Mouse (Mus musculus): ENCODE results near the gene Lss. TPM values are rescaled to one million over a fixed set of nuclear protein-coding genes. Genes with fewer than 3 reads are reported as not detected.

Lss gene
- 51.9 and 53.5 TPM in 2 replicates for polyA plus RNA-seq (2016; fragmentation: Nextera tagmentation; extraction: Ambion mirVana)

DNA sequence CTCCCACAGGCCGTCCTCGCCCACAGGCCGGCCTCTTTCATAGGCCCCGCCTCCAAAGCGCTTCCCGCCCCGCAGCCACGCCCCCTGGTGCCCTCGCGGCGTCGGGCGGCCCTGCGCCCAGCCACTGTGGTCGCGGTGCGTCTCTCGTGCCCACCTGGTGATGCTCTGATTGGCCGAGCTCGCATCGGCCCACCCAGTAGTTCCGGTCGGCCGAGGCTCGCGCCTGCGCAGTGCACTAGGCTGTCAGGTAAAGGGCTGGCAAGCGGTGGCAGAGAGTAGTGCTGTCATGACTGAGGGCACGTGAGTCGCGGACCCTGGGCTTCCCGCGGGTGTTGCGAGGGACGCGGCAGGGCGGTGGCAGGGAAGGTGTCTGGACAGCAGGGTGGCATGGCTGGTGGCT is at the start of gene Lss:
TSS of gene Lss (plus strand) at position 214 of the 400 bp plus-strand sequence.
- peak; percentile 99 for ATAC-seq
- H3K27me3 ChIP-seq (replicated peaks) = no peaks in the 10 kb centered on the region
- H3K4me1 ChIP-seq = peaks cover 26% of the 10 kb centered on the region
- H3K9me3 ChIP-seq (replicated peaks) = no peaks in the 10 kb centered on the region
- H3K9ac ChIP-seq = peak within 1 kb of the TSS; percentile 75
- H3K36me3 ChIP-seq = peaks cover 34% of the 10 kb centered on the region
- H3K4me2 ChIP-seq = peak within 1 kb of the TSS; percentile 96
- peak within 1 kb of the TSS; percentile 72 for H3K4me3 ChIP-seq
- under 1% methylated on average over 37 of the region's 37 CpGs for WGBS (ENCODE audit: insufficient replicate concordance)
- H3K27ac ChIP-seq = peak within 1 kb of the TSS; percentile 70

DNA sequence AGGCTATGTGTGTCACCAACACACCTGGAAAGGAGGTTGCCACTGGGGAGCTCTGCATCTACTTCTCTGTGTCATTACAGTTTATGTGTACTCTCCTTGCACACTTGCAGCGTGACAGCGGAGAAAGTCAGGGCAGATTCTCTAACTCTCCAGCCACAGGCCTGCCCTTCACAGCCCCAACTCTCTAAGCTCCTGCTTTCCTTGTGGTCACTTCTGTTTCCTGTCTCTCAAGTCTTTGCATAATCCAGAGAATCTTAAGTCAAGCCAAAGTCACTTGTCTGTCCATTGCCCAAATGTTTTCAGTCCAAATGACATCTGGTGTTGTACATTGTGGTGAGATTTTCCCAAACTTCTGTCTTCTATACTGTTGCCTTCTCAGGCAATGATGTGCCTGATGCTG is 45.1 kb upstream of the Lss start:
- Histone ChIP-seq H3K4me3 (no peak overlapping the region), H3K27me3 (replicated peaks) (no peaks in the 10 kb centered on the region), H3K9me3 (replicated peaks) (no peaks in the 10 kb centered on the region), H3K4me1 (peaks cover 20% of the 10 kb centered on the region), H3K36me3 (peaks cover 99% of the 10 kb centered on the region), H3K9ac (no peak overlapping the region), H3K4me2 (no peak overlapping the region), H3K27ac (peak overlapping the region; percentile 13; the same call in 1 of the 2 replicates)
- 56% methylated on average over 2 of the region's 2 CpGs for WGBS (ENCODE audit: insufficient replicate concordance)
- ATAC-seq = no peak

DNA sequence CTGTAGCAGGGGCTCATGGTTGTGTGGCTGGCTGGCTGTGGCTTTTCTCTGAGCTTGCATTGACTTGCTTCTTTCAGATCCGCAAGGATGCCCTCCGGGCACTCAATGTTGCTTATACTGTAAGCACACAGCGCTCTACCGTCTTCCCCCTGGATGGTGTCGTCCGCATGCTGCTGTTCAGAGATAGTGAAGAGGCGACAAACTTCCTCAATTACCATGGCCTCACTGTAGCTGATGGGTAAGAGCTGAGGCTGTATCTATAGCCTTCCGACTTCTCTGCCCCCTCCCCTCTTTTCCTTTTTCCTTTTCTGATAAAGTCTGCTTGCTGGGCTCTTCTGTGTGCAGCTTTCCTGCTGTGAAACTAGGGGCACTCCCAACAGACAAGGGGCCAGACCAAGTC is 43.1 kb upstream of the Lss start:
- peak overlapping the region; percentile 22; the same call in 1 of the 2 replicates for H3K4me2 ChIP-seq
- ATAC-seq = peak; percentile 84

DNA sequence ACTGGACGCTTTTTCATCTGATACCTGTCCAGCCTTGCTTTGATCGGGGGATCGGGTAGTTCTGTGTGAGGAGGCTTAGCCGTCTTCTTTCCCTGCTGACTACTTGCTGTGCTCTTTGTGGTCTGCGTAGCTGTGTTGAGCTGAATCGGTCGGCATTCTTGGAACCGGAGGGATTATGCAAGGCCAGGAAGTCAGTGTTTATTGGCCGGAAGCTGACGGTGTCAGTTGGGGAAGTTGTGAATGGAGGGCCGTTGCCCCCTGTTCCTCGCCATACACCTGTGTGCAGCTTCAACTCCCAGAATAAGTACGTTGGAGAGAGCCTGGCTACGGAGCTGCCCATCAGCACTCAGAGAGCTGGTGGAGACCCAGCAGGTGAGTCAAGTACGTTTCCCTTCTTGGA is 42.2 kb upstream of the Lss start:
- H3K36me3 ChIP-seq = peaks cover 92% of the 10 kb centered on the region

More for the DNA sequence above, 43.1 kb upstream of the Lss start:
- H3K36me3 ChIP-seq = peaks cover 92% of the 10 kb centered on the region
- no peaks in the 10 kb centered on the region for H3K27me3 ChIP-seq (replicated peaks)
- no peak overlapping the region for H3K4me3 ChIP-seq
- 28% methylated on average over 8 of the region's 8 CpGs for WGBS (ENCODE audit: insufficient replicate concordance)
- H3K9me3 ChIP-seq (replicated peaks) = no peaks in the 10 kb centered on the region
- H3K9ac ChIP-seq = no peak overlapping the region
- H3K4me1 ChIP-seq = peaks cover 27% of the 10 kb centered on the region
- peak overlapping the region; percentile 73 for H3K27ac ChIP-seq

GRCm38 (mm10) chr10:76493527-76493926 is 37.9 kb upstream of the Lss start:
- Histone ChIP-seq H3K36me3 (peaks cover 87% of the 10 kb centered on the region), H3K4me1 (peaks cover 45% of the 10 kb centered on the region), H3K27me3 (replicated peaks) (no peaks in the 10 kb centered on the region), H3K9ac (no peak overlapping the region), H3K4me3 (no peak overlapping the region), H3K27ac (no peak overlapping the region), H3K9me3 (replicated peaks) (no peaks in the 10 kb centered on the region), H3K4me2 (no peak overlapping the region)
- WGBS (ENCODE audit: insufficient replicate concordance) = 27% methylated on average over 1 of the region's 1 CpGs
- ATAC-seq = peak; percentile 86

More for the DNA sequence above, 42.2 kb upstream of the Lss start:
- H3K4me3 ChIP-seq = no peak overlapping the region
- H3K27me3 ChIP-seq (replicated peaks) = no peaks in the 10 kb centered on the region
- H3K27ac ChIP-seq = no peak overlapping the region
- 65% methylated on average over 15 of the region's 15 CpGs for WGBS (ENCODE audit: insufficient replicate concordance)
- ATAC-seq = no peak
- H3K4me1 ChIP-seq = peaks cover 37% of the 10 kb centered on the region
- no peak overlapping the region for H3K9ac ChIP-seq
- no peaks in the 10 kb centered on the region for H3K9me3 ChIP-seq (replicated peaks)
- no peak overlapping the region for H3K4me2 ChIP-seq

DNA sequence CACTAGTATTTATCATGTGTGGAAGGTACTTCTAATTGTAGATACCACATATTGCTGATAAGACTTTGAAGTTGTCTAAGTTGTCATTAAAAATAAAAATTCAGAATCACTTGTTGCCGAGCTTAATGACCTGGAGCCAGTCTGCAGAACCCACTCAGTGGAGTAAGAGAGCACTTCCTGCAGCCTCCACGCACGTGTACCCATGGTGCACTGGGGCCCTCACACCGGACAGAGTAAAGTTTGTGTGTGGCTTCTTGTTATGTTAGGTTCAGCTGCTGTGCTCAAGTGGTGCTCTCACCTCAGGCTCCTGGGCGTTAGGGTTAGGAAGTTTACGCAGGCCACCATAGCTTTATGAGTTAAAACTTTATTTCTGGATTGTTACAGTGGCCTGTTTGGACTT is 35.9 kb upstream of the Lss start:
- no peak for ATAC-seq
- H3K27me3 ChIP-seq (replicated peaks) = no peaks in the 10 kb centered on the region
- H3K36me3 ChIP-seq = peaks cover 87% of the 10 kb centered on the region
- H3K4me3 ChIP-seq = no peak overlapping the region
- 77% methylated on average over 6 of the region's 6 CpGs for WGBS (ENCODE audit: insufficient replicate concordance)
- peak overlapping the region; percentile 46 for H3K27ac ChIP-seq
- peaks cover 38% of the 10 kb centered on the region for H3K4me1 ChIP-seq
- no peak overlapping the region for H3K9ac ChIP-seq
- H3K9me3 ChIP-seq (replicated peaks) = no peaks in the 10 kb centered on the region
- H3K4me2 ChIP-seq = no peak overlapping the region

DNA sequence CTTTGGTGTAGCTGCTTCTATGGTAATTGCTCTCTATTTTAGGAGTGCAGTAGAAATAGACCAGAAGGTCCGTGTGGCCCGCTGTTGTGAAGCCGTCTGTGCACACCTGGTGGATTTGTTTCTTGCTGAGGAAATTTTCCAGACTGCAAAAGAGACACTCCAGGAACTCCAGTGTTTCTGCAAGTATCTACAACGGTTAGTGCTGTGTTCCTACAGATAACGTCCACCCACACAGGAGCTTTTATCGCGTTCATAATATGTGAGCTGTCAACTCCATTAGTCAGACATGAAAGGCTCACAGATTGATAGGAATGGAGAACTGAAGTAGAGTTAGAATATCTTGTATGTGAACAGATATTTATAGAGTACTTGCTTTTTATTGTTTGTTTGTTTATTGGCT is 35.0 kb upstream of the Lss start:
- Histone ChIP-seq H3K36me3 (peaks cover 87% of the 10 kb centered on the region), H3K27ac (peak overlapping the region; percentile 46), H3K9me3 (replicated peaks) (no peaks in the 10 kb centered on the region), H3K27me3 (replicated peaks) (no peaks in the 10 kb centered on the region), H3K4me3 (no peak overlapping the region), H3K9ac (no peak overlapping the region), H3K4me2 (peak overlapping the region; percentile 14; the same call in 1 of the 2 replicates), H3K4me1 (peaks cover 38% of the 10 kb centered on the region)
- WGBS (ENCODE audit: insufficient replicate concordance) = 48% methylated on average over 7 of the region's 7 CpGs
- ATAC-seq = 0 out of 2 replicates have a peak, but pooled peaks have one; percentile 37

DNA sequence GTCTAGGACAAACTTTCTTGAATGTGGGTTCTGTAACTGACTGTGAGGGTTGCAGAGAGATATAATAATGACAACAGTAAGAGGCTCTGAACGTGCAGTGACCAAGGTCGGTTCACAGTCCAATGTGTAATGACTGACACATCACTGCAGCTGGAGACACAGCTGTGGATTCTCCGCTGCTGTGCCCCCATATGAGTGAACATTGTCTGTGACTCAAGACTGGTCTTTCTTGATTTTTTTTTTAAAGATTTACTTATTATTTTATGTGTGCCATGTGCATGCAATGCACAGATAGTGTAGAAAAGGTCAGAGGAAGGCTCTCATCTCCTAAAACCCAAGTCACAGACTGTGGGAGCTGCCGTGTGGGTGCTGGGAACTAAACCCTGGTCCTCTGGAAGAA is 33.9 kb upstream of the Lss start:
- 90% methylated on average over 4 of the region's 4 CpGs for WGBS (ENCODE audit: insufficient replicate concordance)
- no peak overlapping the region for H3K4me3 ChIP-seq
- H3K9ac ChIP-seq = no peak overlapping the region
- no peaks in the 10 kb centered on the region for H3K9me3 ChIP-seq (replicated peaks)
- H3K36me3 ChIP-seq = peaks cover 94% of the 10 kb centered on the region
- no peak for ATAC-seq
- no peak overlapping the region for H3K27ac ChIP-seq
- no peaks in the 10 kb centered on the region for H3K27me3 ChIP-seq (replicated peaks)
- no peak overlapping the region for H3K4me2 ChIP-seq
- H3K4me1 ChIP-seq = peaks cover 38% of the 10 kb centered on the region

- no peak overlapping the region for H3K4me2 ChIP-seq
- ATAC-seq = no peak
- peaks cover 94% of the 10 kb centered on the region for H3K36me3 ChIP-seq
- WGBS (ENCODE audit: insufficient replicate concordance) = 85% methylated on average over 11 of the region's 11 CpGs
- H3K9ac ChIP-seq = no peak overlapping the region
- no peaks in the 10 kb centered on the region for H3K9me3 ChIP-seq (replicated peaks)
- H3K4me1 ChIP-seq = peaks cover 14% of the 10 kb centered on the region
- no peaks in the 10 kb centered on the region for H3K27me3 ChIP-seq (replicated peaks)
- no peak overlapping the region for H3K4me3 ChIP-seq
- H3K27ac ChIP-seq = no peak overlapping the region
Observed at GRCm38 (mm10) chr10:76504271-76504943, 27.0 kb upstream of the Lss start.

- Histone ChIP-seq H3K27ac (no peak overlapping the region), H3K4me2 (no peak overlapping the region), H3K9me3 (replicated peaks) (no peaks in the 10 kb centered on the region), H3K4me3 (no peak overlapping the region), H3K36me3 (peaks cover 93% of the 10 kb centered on the region), H3K4me1 (peaks cover 14% of the 10 kb centered on the region), H3K9ac (no peak overlapping the region), H3K27me3 (replicated peaks) (no peaks in the 10 kb centered on the region)
- WGBS (ENCODE audit: insufficient replicate concordance) = 61% methylated on average over 7 of the region's 7 CpGs
- ATAC-seq = peak; percentile 69; the same call in 1 of the 2 replicates
Observed at GRCm38 (mm10) chr10:76505865-76506264, 25.5 kb upstream of the Lss start.

- Histone ChIP-seq H3K4me2 (no peak overlapping the region), H3K9ac (no peak overlapping the region), H3K36me3 (peaks cover 77% of the 10 kb centered on the region), H3K4me3 (no peak overlapping the region), H3K9me3 (replicated peaks) (no peaks in the 10 kb centered on the region), H3K27me3 (replicated peaks) (no peaks in the 10 kb centered on the region), H3K27ac (no peak overlapping the region), H3K4me1 (0 out of 2 replicates have a peak, but pooled peaks cover 5% of the 10 kb centered on the region)
- ATAC-seq = peak; percentile 81
- WGBS (ENCODE audit: insufficient replicate concordance) = 42% methylated on average over 5 of the region's 5 CpGs
Observed at GRCm38 (mm10) chr10:76512965-76513583, 18.3 kb upstream of the Lss start.

- H3K36me3 ChIP-seq = peaks cover 29% of the 10 kb centered on the region
- H3K4me2 ChIP-seq = peak overlapping the region; percentile 96
- H3K9ac ChIP-seq = peak overlapping the region; percentile 49
- H3K4me3 ChIP-seq = peak overlapping the region; percentile 72
- no peaks in the 10 kb centered on the region for H3K9me3 ChIP-seq (replicated peaks)
- ATAC-seq = no peak
- no peaks in the 10 kb centered on the region for H3K27me3 ChIP-seq (replicated peaks)
- 0 out of 2 replicates have a peak overlapping the region, but pooled peaks have one; percentile 39 for H3K27ac ChIP-seq
- under 1% methylated on average over 11 of the region's 11 CpGs for WGBS (ENCODE audit: insufficient replicate concordance)
- H3K4me1 ChIP-seq = peaks cover 26% of the 10 kb centered on the region
Observed at GRCm38 (mm10) chr10:76530922-76531321, 466 bp upstream of the Lss start.
